Mouse (Mus musculus) stomach, embryonic 16.5 days (tissue): ENCODE results near the gene Hist1h2bj. TPM values are rescaled to one million over a fixed set of nuclear protein-coding genes. Genes with fewer than 3 reads are reported as not detected.

Experiments used
- ATAC-seq: fragments of 200-750 bp; cut with Nextera tagmentation; 2 replicates; pipeline ENCODE4 v1.8.0; 2017; ENCODE audit warnings: moderate number of reproducible peaks, moderate TSS enrichment; ENCODE audit not compliant: insufficient read depth, low FRiP score
- H3K27ac ChIP-seq: fragments of 300-500 bp; sonication (generic); 2 replicates; pipeline ENCODE4 v1.5.1; 2014; ENCODE audit warnings: low read length
- H3K27me3 ChIP-seq: fragments of 300-500 bp; sonication (generic); 2 replicates; pipeline ENCODE4 v1.6.1; 2014; ENCODE audit warnings: low read length, control low read depth, mixed read lengths; ENCODE audit not compliant: control insufficient read depth, insufficient read depth
- H3K36me3 ChIP-seq: fragments of 300-500 bp; sonication (generic); 2 replicates; pipeline ENCODE4 v1.6.1; 2014; ENCODE audit warnings: low read length; ENCODE audit not compliant: control insufficient read depth, insufficient read depth
- H3K4me1 ChIP-seq: fragments of 300-500 bp; sonication (generic); 2 replicates; pipeline ENCODE4 v1.6.1; 2014; ENCODE audit warnings: low read length, control low read depth, mixed read lengths; ENCODE audit not compliant: control insufficient read depth, insufficient read depth
- H3K4me2 ChIP-seq: fragments of 300-500 bp; sonication (generic); 2 replicates; pipeline ENCODE4 v1.6.1; 2014; ENCODE audit warnings: low read depth, low read length, mixed read lengths
- H3K4me3 ChIP-seq: fragments of 300-500 bp; sonication (generic); replicated peaks from 2 replicates; pipeline ENCODE4 v1.5.1; 2014; ENCODE audit warnings: mild to moderate bottlenecking, low read length
- H3K9ac ChIP-seq: fragments of 300-500 bp; sonication (generic); 2 replicates; pipeline ENCODE4 v1.6.1; 2014; ENCODE audit warnings: low read length
- H3K9me3 ChIP-seq: fragments of 300-500 bp; sonication (generic); replicated peaks from 2 replicates; pipeline ENCODE4 v1.6.1; 2016; ENCODE audit warnings: low read length, control low read depth; ENCODE audit not compliant: control insufficient read depth
- WGBS: fragments of 180-500 bp; shearing (Covaris S2); extraction: QIAGEN DNeasy Blood & Tissue Kit; methylation state at CpG from one replicate; pipeline ENCODE4 v1.1.7; 2014; 5-methylcytosine and 5-hydroxymethylcytosine counted together
- polyA plus RNA-seq: library from polyadenylated mRNA; unstranded; fragments of >200 nt; fragmentation: Nextera tagmentation; extraction: Ambion mirVana; gene quantifications from 2 replicates; pipeline ENCODE4 v1.2.1, GENCODE M21; 2015

Hist1h2bj gene
- polyA plus RNA-seq, 1 experiment from 2014 or later = 10.3 TPM

- 2% methylated on average over 13 of the region's 13 CpGs for WGBS
- no peak for ATAC-seq
- Histone ChIP-seq H3K4me2 (peak overlapping the region; percentile 71), H3K27ac (peak overlapping the region; percentile 93), H3K4me3 (peak overlapping the region; percentile 44), H3K4me1 (peaks cover 19% of the 10 kb centered on the region), H3K9ac (peak overlapping the region; percentile 67), H3K36me3 (no peaks in the 10 kb centered on the region), H3K9me3 (no peaks in the 10 kb centered on the region), H3K27me3 (no peaks in the 10 kb centered on the region)
Measured at GRCm38 (mm10) chr13:22041651-22042567, 1.1 kb upstream of the Hist1h2bj start.

- H3K27ac ChIP-seq = peak overlapping the region; percentile 84
- peak overlapping the region; percentile 58 for H3K4me2 ChIP-seq
- peak overlapping the region; percentile 63 for H3K9ac ChIP-seq
- 0 out of 2 replicates have a peak, but pooled peaks have one; percentile 2 for ATAC-seq
- peaks cover 19% of the 10 kb centered on the region for H3K4me1 ChIP-seq
- peak overlapping the region; percentile 43 for H3K4me3 ChIP-seq
- H3K36me3 ChIP-seq = no peaks in the 10 kb centered on the region
- under 1% methylated on average over 8 of the region's 14 CpGs for WGBS
- H3K27me3 ChIP-seq = no peaks in the 10 kb centered on the region
- H3K9me3 ChIP-seq = no peaks in the 10 kb centered on the region
Measured at GRCm38 (mm10) chr13:22043503-22044431, 753 bp downstream of the Hist1h2bj start.

- Histone ChIP-seq H3K4me3 (no peak overlapping the region), H3K27me3 (no peaks in the 10 kb centered on the region), H3K9ac (no peak overlapping the region), H3K4me2 (peak overlapping the region; percentile 58), H3K36me3 (no peaks in the 10 kb centered on the region), H3K27ac (no peak overlapping the region), H3K4me1 (peaks cover 19% of the 10 kb centered on the region), H3K9me3 (no peaks in the 10 kb centered on the region)
- 85% methylated on average over 6 of the region's 6 CpGs for WGBS
- no peak for ATAC-seq
Measured at GRCm38 (mm10) chr13:22044432-22045155, 1.6 kb downstream of the Hist1h2bj start.

- H3K36me3 ChIP-seq = no peaks in the 10 kb centered on the region
- WGBS = 65% methylated on average over 2 of the region's 2 CpGs
- H3K4me2 ChIP-seq = no peak overlapping the region
- H3K27me3 ChIP-seq = no peaks in the 10 kb centered on the region
- no peak overlapping the region for H3K27ac ChIP-seq
- H3K9ac ChIP-seq = no peak overlapping the region
- peaks cover 17% of the 10 kb centered on the region for H3K4me1 ChIP-seq
- no peaks in the 10 kb centered on the region for H3K9me3 ChIP-seq
- ATAC-seq = no peak
- no peak overlapping the region for H3K4me3 ChIP-seq
Measured at GRCm38 (mm10) chr13:22045311-22045710, 2.3 kb downstream of the Hist1h2bj start.

- Histone ChIP-seq H3K4me1 (0 out of 2 replicates have a peak, but pooled peaks cover 4% of the 10 kb centered on the region), H3K27me3 (no peaks in the 10 kb centered on the region), H3K9ac (no peak overlapping the region), H3K4me2 (no peak overlapping the region), H3K36me3 (no peaks in the 10 kb centered on the region), H3K9me3 (no peaks in the 10 kb centered on the region), H3K4me3 (no peak overlapping the region), H3K27ac (no peak overlapping the region)
- WGBS = 90% methylated on average over 2 of the region's 2 CpGs
- ATAC-seq = no peak
Measured at GRCm38 (mm10) chr13:22049041-22049440, 6.0 kb downstream of the Hist1h2bj start.

- H3K4me3 ChIP-seq = peak overlapping the region; percentile 64
- no peaks in the 10 kb centered on the region for H3K27me3 ChIP-seq
- ATAC-seq = no peak
- no peaks in the 10 kb centered on the region for H3K36me3 ChIP-seq
- H3K9ac ChIP-seq = peak overlapping the region; percentile 80
- H3K9me3 ChIP-seq = no peaks in the 10 kb centered on the region
- peak overlapping the region; percentile 80 for H3K4me2 ChIP-seq
- peak overlapping the region; percentile 85 for H3K27ac ChIP-seq
- no peaks in the 10 kb centered on the region for H3K4me1 ChIP-seq
- 1% methylated on average over 14 of the region's 14 CpGs for WGBS
Measured at GRCm38 (mm10) chr13:22049737-22050440, 6.9 kb downstream of the Hist1h2bj start.

GRCm38 (mm10) chr13:22050591-22051522 lies 7.8 kb downstream of the Hist1h2bj start:
- Histone ChIP-seq H3K36me3 (no peaks in the 10 kb centered on the region), H3K9ac (peak overlapping the region; percentile 80), H3K27ac (peak overlapping the region; percentile 85), H3K4me1 (no peaks in the 10 kb centered on the region), H3K27me3 (no peaks in the 10 kb centered on the region), H3K4me3 (peak overlapping the region; percentile 64), H3K4me2 (peak overlapping the region; percentile 80), H3K9me3 (no peaks in the 10 kb centered on the region)
- peak; percentile 96 for ATAC-seq
- WGBS = under 1% methylated on average over 52 of the region's 52 CpGs
